26 mouse cellular contexts compared by ENCODE assay signal in the genomic region with DNA sequence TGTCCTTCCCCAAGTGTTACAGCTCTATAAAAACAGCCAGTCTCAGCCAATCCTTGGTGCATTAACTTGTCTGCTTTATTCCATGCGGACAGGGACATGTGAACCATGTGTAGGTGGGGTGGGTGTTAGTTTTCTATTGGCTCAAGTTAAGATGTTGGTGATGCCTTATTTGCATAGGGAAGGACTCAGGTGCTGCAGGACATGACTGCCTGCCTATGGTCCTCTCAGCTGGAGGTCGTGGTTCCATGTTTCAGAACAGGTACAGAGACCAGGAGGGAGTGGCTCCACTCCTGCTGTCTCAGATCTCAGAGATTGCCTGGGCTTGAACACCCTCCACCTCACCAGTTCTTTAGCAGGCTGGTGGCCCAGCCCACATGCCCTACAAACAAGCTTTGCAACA.
"Had no signal": no experiment of that assay in that cellular context is flagged by ENCODE, and none has a peak within 500 bp of the region (broad histone marks: within the 10 kb centered on the region; RNA-seq: fewer than 3 reads in every experiment).

No protein-coding gene starts in this region.

- H3K27me3 ChIP-seq: heart, embryonic 13.5 days; heart, embryonic 15.5 days; hindbrain, embryonic 12.5 days; limb, embryonic 12.5 days; liver, embryonic 13.5 days; liver, embryonic 15.5 days had no signal

- H3K9ac ChIP-seq: heart, embryonic 13.5 days; heart, embryonic 15.5 days; hindbrain, embryonic 12.5 days; hindbrain, embryonic 14.5 days; limb, embryonic 12.5 days; liver, embryonic 13.5 days; liver, embryonic 15.5 days had no signal

- H3K36me3 ChIP-seq: heart, embryonic 13.5 days; heart, embryonic 15.5 days; hindbrain, embryonic 10.5 days; hindbrain, embryonic 12.5 days; limb, embryonic 10.5 days; limb, embryonic 12.5 days; liver, embryonic 13.5 days; liver, embryonic 15.5 days had no signal

- DNase-seq: gastrocnemius, adult 2 months; gastrocnemius, postnatal 10 days; gastrocnemius, postnatal 25 days; heart, postnatal 14 days; heart, postnatal 4 days; kidney, adult 18-20 months; kidney, adult 8-10 months; kidney, postnatal 10 days; kidney, postnatal 25 days; kidney, postnatal 4 days; liver; liver, embryonic 13.5 days had no signal

- H3K4me3 ChIP-seq: gastrocnemius, adult 2 months; heart, embryonic 13.5 days; heart, embryonic 15.5 days; hindbrain, embryonic 10.5 days; hindbrain, embryonic 12.5 days; layer of hippocampus, adult 2 months; left cerebral cortex, adult 2 months; limb, embryonic 10.5 days; limb, embryonic 12.5 days; liver, embryonic 13.5 days; liver, embryonic 15.5 days had no signal

- H3K4me1 ChIP-seq: heart, embryonic 13.5 days; heart, embryonic 15.5 days; hindbrain, embryonic 10.5 days; hindbrain, embryonic 12.5 days; liver, embryonic 13.5 days; liver, embryonic 15.5 days had no signal

- ATAC-seq: hindbrain, embryonic 16.5 days; inflammation-experienced regulatory T-cells, adult 6 months; intestine, postnatal 0 days had no signal

- H3K9me3 ChIP-seq: heart, embryonic 15.5 days; limb, embryonic 10.5 days; liver, embryonic 15.5 days had no signal

- H3K27ac ChIP-seq: gastrocnemius, adult 2 months; heart, embryonic 13.5 days; heart, embryonic 15.5 days; hindbrain, embryonic 10.5 days; hindbrain, embryonic 12.5 days; hindbrain, embryonic 14.5 days; layer of hippocampus, adult 2 months; left cerebral cortex, adult 2 months; limb, embryonic 10.5 days; limb, embryonic 12.5 days; liver, embryonic 13.5 days; liver, embryonic 15.5 days had no signal

- H3K4me2 ChIP-seq: heart, embryonic 11.5 days; heart, embryonic 13.5 days; heart, embryonic 15.5 days; hindbrain, embryonic 12.5 days; hindbrain, embryonic 14.5 days; limb, embryonic 12.5 days; liver, embryonic 13.5 days; liver, embryonic 15.5 days had no signal
